Mouse (Mus musculus) liver, embryonic 14.5 days (tissue): ENCODE results near the gene Fam131b.

ENCODE experiments used
- CTCF ChIP-seq: IDR thresholded peaks from 2 replicates; pipeline ENCODE4 v1.5.1; 2016; ENCODE audit warnings: antibody characterized with exemption, low read depth, control low read depth
- EP300 ChIP-seq: IDR thresholded peaks from 2 replicates; pipeline ENCODE4 v1.6.1; 2016; ENCODE audit warnings: antibody characterized with exemption, low read depth

GRCm38 (mm10) chr6:42310427-42311053 lies 13.9 kb downstream of the Fam131b start:
- TF ChIP-seq EP300 (no peak), CTCF (no peak)
